Mouse (Mus musculus): ENCODE results near the gene Fgf15. TPM values are rescaled to one million over a fixed set of nuclear protein-coding genes. Genes with fewer than 3 reads are reported as not detected.

Fgf15 gene
- polyA plus RNA-seq, 1 experiment = not detected

GRCm38 (mm10) chr7:144942071-144942743, 45.9 kb downstream of the Fgf15 start:
- Histone ChIP-seq H3K4me3 (ENCODE audit: insufficient read depth, low read length) (no peak overlapping the region; the same call in 1 of the 2 replicates), H3K4me1 (ENCODE audit: control insufficient read depth, insufficient read depth, low read length) (peaks cover 14% of the 10 kb centered on the region), H3K27ac (ENCODE audit: insufficient read depth, low read length) (peak overlapping the region; percentile 83)
- TF ChIP-seq POLR2A (IDR thresholded peaks at IDR 0.05; ENCODE audit: low read depth, low read length) (peak; percentile 29; the same call in 1 of the 2 replicates), CTCF (IDR thresholded peaks at IDR 0.05; ENCODE audit: borderline replicate concordance, insufficient read depth, low read length) (no peak)

DNA sequence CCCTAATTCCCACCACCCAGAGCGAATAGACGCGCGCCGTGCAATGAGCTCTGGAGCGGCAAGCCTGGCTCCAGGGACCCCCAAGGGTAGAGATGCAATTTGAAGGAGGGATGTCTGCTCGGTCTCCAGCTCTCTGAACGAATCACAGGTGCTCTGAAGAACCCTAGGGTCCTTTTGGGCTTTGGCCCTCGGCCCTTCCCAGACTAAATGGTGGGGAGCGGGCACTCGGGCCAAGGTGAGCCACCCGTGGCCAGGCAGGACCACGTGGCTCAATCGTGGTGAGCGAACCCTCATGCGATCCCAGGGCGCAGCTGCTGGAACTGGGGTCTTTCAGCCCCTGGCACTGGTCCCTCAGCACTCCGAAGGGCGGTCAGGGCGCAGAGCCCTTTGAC, 46.4 kb downstream of the Fgf15 start:
- TF ChIP-seq CTCF (IDR thresholded peaks at IDR 0.05; ENCODE audit: borderline replicate concordance, insufficient read depth, low read length) (no peak), POLR2A (IDR thresholded peaks at IDR 0.05; ENCODE audit: low read depth, low read length) (no peak)
- Histone ChIP-seq H3K4me3 (ENCODE audit: insufficient read depth, low read length) (no peak overlapping the region), H3K27ac (ENCODE audit: insufficient read depth, low read length) (peak overlapping the region; percentile 83), H3K4me1 (ENCODE audit: control insufficient read depth, insufficient read depth, low read length) (peaks cover 14% of the 10 kb centered on the region)

GRCm38 (mm10) chr7:144943254-144943653, 46.9 kb downstream of the Fgf15 start:
- H3K4me1 ChIP-seq (ENCODE audit: control insufficient read depth, insufficient read depth, low read length) = peaks cover 14% of the 10 kb centered on the region
- no peak overlapping the region for H3K4me3 ChIP-seq (ENCODE audit: insufficient read depth, low read length)
- H3K27ac ChIP-seq (ENCODE audit: insufficient read depth, low read length) = 0 out of 2 replicates have a peak overlapping the region, but pooled peaks have one; percentile 83
- TF ChIP-seq POLR2A (IDR thresholded peaks at IDR 0.05; ENCODE audit: low read depth, low read length) = no peak
- peak; percentile 43; the same call in 1 of the 2 replicates for TF ChIP-seq CTCF (IDR thresholded peaks at IDR 0.05; ENCODE audit: borderline replicate concordance, insufficient read depth, low read length)

Other genes with a start within 250 kb of the Fgf15 start
- gene Ano1, start 144.6 kb upstream of the Fgf15 start, polyA plus RNA-seq (2011; ENCODE audit: insufficient read length, low read depth, missing spikeins) = 5.2 and 17.5 TPM in 2 replicates
- gene Fgf3, start 58.4 kb upstream of the Fgf15 start, polyA plus RNA-seq (2011; ENCODE audit: insufficient read length, low read depth, missing spikeins) = not detected in 2 replicates
- gene Fgf4, start 49.2 kb upstream of the Fgf15 start, polyA plus RNA-seq (2011; ENCODE audit: insufficient read length, low read depth, missing spikeins) = not detected in 2 replicates
- gene LTO1, start 18.6 kb downstream of the Fgf15 start, polyA plus RNA-seq (2011; ENCODE audit: insufficient read length, low read depth, missing spikeins) = 21.2 and 25.5 TPM in 2 replicates
- gene Ccnd1, start 43.4 kb downstream of the Fgf15 start, polyA plus RNA-seq (2011; ENCODE audit: insufficient read length, low read depth, missing spikeins) = 133 and 222 TPM in 2 replicates